Mouse (Mus musculus) lung, postnatal 4 days (tissue): ENCODE data around the gene Nfe2l1.

Source experiments
- DNase-seq, 2 experiments: peaks; one replicate each; pipeline ENCODE4 v3.0.0; 2021

Gene Nfe2l1

DNA sequence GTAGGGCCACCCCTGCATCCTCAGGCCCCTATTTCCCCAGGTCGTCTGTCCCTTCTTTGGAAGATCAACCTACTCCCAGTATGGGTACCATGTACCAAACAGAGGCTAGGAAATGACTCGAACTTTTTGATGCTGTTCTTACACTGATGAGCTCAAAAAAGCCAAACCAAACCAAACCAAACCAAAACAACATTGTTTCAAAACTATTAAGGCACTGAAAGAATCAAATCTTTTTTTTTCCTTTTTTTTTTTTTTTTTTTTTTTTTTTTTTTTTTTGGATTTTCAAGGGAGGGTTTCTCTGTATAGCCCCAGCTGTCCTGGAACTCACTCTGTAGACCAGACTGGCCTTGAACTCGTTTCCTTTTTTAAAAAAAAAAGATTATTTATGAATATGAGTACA is 13.9 kb upstream of the Nfe2l1 start:
- no peak for DNase-seq

DNA sequence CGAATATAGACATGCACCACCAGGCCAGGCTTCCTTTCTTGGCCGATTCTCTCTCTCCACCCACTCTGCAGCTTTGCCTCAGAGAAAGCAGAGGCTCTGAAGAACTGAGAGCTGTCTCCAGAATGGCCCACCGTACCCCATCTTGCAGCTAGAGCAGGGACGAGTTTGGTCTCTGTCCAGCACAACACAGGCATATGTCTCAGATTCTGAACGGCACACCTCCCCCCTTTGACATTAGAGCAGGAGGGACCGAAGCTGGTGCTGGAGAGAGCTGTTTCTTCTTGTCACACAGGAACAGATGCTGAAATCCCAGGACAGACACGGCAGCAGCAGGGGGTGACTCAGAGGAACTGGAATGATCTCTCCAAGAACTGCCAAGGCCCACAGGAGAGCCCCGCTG is 10.5 kb upstream of the Nfe2l1 start:
- no peak for DNase-seq

DNA sequence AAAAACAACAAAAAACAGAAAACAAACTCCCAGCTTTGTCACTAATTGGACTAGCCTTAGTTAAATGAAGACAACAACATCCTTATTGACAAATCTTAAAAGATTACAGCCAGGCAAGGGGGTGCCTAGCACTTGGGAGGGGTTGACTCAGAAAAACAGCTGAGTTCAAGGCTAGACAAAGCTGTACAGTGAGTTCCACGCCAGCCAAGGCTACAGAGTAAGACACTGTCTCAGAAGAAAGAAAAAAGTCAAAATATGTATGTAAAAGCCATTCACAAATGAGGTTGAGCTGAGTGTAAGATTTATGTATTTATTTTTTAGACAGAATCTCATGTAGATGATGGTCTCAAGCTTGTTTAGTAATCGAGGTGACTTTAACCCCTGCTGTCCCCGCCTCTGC is 10.1 kb upstream of the Nfe2l1 start:
- DNase-seq = no peak

DNA sequence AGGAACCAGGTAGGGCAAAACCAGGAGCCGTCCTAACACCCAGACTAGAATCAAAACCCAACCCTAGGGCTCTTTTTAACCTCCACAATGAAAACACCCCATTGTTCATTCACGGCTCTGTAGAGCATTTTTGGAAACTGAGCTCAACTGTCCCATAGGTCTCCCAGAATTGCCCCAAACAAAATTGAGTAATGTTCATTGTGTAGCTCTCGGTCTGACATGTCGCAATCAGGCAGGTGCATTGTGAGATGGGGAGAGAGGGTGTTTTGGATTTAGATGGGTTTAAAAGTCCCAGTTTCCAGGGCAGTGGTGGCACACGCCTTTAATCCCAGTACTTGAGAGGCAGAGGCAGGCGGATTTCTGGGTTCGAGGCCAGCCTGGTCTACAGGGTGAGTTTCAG is 9.7 kb upstream of the Nfe2l1 start:
- no peak for DNase-seq

DNA sequence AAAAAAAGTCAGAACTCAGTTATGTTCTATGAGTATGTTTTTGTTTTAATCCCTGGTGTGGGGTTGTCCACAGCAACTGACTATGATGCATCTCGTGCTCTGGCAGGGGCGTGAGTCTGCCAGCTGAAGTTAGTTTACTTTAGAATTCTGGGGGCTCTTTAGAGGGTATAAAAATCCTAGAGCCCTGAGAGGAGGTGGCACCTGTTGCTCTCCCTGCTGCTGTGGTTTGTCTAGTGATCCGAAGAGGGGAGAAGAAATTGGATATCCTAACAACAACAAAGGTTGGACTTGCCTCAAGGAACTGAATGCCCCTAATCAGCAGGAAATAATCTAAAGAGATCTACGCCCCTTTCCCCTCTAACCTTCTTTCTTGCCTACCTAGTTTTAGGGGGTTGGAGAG is 8.6 kb upstream of the Nfe2l1 start:
- DNase-seq = no peak

DNA sequence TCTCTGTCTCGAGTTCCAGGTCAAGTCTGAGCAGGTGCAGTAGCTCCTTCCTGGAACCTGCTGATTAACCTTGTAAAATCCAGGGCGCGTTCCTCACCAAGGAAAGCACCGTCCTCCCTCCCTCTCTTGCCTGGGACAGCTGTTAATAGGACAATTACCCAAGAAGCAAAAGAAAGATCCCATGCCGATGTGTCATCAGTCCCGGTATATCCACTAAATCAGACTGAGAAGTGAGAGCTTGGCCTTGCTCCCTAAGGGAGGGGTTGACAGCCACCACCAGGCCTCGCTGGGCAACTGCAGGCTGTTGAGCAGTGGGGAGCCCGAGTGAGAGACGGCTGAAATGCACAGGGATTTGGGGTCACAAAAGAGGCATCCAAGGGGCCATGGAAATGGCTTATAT is 7.5 kb upstream of the Nfe2l1 start:
- DNase-seq = no peak

DNA sequence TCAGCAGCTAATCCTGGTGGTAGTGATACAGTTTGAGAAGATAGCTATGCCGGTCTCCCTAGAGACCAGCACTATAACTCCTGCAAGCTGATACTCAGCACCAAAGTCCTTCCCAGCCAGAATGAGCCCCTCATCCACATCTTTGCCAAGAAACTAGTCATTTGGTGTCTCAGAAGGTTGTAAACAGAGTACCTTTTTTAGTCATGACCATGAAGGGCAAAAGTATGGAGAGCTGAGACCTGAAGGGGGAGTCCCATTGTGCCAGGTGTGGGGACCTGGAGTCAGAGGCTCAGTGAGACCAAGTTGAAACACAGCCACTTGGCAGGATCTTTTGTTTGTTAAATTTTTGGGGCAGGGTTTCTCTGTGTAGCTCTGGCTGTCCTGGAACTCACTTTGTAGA is 4.4 kb upstream of the Nfe2l1 start:
- DNase-seq = no peak

DNA sequence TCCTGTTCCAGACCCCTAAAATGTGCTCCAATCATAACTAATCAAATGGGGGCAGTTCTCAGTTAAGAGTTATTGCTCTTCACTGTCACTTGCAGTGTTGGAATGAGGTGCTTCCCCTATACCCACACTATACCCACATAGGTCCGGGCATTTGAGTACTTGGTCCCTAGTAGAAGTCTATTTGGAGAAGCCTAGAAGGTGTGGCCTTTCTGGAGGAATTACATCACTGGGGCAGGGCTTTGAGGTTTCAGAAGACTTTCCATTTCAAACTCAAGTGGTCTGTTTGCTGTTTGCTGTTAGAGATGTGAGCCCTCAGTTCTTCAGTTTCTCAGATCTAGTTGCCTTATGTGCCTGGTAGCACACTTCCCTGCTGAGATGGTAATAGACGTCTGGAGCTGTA is 3.2 kb upstream of the Nfe2l1 start:
- no peak for DNase-seq

DNA sequence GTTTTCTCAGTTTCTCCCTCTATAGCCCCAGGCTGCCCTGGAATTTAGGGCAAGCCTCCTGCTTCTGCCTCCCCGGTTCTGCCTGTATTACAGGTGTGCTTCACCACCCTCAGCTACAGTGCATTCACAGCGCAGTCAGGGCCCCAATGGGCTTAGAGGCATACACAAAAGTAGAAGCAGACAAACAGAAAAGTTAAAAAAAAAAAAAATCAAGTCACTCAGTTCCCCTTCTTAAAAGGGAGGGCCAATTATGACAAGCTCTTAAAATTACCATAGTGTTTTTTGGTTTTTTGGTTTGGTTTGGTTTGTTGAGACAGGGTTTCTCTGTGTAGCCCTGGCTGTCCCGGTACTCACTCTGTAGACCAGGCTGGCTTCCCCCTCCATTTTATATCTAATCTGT is 2.8 kb upstream of the Nfe2l1 start:
- no peak for DNase-seq

DNA sequence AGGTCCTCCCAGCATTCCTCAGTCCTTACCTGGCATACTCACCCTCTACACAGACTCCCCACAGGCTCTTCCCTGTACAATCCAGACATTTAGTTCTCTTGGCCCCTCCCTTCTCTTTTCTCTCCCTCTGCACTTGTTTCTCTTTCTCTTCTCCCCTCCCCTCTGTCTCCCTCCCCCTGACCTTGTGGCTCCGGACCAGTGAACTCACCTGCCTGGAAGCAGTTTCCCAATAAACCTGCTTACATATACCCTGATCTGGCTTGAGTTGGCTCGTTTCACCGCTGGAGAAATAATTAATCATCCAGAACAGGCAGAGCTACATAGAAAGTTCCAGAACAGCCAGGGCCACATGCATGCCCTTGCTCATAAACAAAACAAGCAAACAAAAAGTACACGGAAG is 1.7 kb upstream of the Nfe2l1 start:
- DNase-seq = no peak

DNA sequence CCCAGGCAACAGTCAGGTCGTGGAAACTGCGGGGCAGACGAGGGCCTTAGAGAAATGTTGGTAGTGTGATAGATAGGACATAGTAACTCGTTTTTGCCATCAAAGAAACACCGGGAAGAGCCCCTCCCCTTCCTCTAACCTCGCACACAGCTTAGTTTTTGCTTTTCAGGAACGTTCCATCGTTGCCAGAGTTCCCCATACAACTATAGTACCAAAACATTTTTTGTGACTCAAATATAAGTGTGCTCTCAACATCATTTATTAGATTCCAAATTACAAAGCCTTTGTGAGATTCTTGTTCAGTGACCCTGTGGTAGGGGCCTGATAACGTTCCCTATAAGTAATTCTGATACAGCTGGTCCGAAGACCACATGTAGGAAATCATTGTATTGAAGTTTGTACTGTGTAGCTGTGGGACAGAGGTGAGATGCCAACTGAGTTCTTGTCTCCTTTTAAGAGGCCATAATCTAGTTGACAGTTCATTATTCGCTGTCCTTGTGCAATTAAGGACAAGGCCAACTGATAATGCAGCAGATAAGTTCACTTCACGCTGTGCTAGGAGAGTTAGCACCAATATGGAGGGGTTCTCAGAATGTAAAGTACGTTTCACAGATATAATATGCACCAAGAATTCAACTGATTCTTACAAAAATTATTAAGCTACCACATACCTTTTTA is 910 bp upstream of the Nfe2l1 start:
- no peak for DNase-seq

DNA sequence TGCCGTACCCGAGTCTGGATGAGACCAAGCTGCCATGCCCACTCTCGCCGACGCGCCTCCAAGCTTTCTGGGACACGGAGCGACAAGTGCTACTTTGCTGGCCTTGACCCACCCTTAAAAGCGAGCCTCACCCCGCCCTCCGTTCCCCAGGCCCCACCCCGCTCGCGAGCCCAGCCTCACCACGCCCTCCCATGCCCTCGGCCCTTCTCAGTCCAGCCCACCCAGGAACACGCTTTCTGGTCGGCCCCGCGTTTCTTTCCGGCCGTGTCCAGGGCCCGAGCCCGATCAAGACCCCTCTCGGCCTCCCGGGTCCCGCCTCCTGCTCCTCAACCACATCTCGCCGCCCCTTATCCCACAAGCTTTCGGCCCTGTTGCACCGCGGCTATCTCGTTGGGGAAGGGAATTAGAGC is 360 bp downstream of the Nfe2l1 start:
- DNase-seq = peak; percentile 94

DNA sequence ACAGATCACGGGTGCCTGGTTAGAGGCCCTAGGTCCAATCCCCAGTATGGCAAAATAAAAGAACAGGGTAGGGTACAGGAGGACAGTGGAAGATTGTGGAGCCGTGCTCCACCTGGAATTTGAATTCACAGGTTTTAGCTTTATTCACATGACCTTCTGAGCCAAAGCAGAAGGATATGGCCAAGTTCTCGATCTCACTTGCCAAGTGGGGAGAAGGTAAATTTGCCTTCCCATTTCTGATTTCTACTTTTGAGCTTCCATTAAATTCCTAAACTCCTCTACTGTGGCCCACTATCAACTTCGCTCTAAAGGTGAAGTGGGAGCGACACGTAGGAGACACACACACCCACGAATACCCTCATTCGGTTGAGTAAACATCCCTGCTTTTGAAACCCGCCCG is 887 bp downstream of the Nfe2l1 start:
- no peak for DNase-seq

DNA sequence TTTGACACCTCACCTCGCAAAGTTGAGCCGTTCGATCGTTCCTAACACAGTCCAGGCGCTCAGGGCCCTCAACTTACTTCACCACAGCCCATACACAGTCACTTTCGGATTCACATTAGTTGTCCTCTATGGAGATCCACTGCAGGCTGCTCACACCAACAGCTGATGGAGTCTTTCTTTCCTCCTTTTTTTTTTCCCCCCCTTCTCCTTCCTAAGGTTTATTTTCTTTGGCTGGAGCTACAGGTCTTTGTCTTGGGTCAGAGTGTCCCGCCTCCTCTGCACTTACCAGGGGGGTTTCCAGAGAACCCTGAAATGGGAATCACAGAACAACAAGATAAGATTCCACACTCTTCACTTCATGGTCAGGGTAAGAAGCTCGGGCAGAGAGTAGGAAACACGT is 1.9 kb downstream of the Nfe2l1 start:
- no peak for DNase-seq

DNA sequence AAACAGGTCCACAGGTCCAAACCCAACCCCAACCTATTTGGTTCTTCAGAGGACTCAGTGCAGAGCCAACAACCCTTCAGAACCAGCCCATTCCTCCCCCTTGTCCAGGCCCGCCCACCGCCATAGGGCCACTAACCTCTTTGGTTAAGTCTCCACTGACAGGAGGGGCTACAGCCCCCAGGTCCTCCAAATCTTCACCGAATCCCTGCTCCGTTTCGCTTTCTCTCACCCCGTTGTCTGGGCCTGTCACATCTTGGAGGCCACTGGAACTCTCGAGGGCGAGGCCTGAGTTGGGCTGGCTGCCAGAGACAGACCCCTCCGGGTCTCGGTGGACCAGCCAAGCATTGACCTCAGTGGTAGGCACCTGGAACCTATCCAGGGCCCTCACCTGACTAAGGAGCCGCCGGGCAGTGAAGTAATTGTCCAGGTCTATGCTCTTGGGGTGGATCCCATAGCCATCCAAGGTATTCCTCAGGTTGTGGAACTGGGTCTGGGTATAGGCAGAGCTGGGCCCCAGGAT is 2.6 kb downstream of the Nfe2l1 start:
- peak in 1 of 2 experiments; percentile 29 for DNase-seq

DNA sequence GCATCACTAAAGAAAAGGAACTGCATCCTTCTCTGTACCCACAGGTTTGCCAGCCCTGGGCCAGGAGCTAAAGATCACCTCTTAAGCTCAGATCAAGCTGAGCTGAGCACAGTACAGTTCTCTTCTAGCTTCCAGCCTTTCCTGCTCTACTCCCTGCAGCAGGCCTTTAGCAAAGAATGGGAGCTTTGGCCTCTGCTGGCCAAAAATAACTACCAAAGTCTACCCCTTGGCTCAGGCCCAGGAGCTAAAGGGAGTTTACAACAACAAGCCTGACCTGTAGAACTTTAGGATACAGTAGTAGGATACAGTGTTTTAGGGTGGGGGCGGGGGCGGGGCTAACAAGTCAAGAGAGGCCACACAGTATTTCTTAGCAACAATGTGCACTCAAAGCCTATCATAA is 3.3 kb downstream of the Nfe2l1 start:
- peak in 1 of 2 experiments; percentile 28 for DNase-seq

DNA sequence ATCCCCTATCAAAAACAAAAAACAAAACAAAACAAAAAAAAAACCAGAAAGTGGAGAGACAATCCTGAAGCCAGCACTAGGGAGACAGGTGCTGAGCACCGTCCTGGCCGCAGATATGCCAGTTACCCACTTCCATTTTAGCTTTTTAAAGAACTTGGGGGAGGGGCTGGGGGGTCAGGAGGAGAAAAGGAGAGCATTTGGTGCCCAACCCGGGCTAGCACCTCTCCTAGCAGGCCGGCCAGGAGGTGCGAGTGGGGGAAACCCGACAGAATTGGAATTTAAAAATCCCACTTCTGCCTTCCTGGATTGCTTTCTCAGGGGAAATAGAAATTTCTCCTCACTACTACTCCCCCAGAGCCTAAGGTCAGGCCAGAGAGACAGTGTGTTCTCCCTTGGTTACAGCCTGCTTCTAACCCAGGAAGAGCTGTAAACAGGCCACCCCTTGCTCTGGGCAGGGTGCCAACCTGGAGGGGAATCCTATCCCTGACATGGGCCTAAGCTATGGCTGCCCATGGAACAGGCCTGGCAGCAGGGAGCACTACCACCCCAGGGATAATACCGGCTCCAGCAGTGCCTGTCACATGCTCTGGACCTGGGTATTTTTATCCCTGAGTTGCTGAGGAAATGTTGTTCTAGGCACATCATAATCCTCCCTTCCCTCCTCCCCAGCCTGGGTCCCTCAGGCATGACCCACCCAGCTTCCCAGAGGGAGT is 4.8 kb downstream of the Nfe2l1 start:
- peak; percentile 77 to 87 for DNase-seq

DNA sequence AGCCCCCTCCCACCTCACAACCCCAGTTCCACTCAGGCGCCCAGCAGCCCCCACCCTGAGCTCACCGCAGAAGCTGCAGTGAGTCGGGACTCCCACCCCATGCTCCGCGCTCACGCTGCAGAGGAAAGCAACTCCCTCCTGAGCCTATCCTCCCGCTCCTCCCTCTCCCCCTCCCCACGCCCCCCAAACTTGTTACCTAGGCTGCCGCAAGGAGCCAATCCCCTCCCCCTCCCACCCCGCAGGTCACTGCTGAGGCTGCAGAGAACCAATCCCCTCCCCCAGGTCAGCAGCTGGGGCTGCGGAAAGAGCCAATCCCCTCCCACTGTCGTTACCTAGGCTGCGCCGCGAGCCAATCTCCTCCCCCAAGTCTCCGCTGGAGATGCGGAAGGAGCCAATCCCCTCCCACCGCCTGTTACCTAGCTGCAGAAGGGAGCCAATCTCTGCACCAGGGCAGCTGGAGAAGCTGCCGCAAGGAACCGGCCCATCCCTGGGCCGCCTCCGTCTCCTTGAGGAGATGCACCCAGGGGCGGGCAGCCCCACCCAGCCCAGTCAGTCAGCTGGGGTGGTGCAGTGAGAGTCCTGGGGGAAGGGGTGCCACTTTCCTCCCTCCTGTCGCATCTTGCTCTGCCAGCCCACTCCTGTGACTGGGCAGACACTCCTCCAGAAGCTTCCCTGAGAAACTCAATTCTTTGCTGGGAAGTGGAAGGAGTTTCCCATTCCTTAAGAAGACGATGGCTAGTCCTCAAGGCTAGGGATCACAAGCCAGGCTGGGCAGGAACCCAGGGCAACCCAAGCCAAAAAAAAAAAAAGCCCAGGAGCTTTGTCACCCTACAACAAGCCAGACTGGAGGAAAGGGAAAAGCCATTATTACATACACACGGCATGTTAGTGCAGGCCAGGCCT is 5.6 kb downstream of the Nfe2l1 start:
- peak; percentile 87 to 90 for DNase-seq

DNA sequence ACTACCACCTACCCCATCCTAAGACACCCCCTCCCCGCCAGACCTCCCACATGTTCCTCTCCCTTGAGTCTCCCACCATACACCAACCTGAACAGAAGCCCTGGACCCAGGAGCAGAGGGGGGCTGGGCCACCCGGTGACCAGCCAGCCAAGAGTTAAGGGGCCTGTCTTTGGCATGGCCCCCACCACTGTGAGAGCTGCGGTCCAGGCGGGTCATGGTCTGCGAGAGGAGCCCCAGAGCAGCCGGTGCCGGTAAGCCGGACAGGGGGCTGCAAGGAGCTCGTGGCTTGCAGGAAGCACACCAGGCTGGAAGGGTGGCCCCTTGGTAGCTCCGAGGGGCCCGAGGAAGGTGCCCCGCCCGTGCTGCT is 6.3 kb downstream of the Nfe2l1 start:
- no peak for DNase-seq

DNA sequence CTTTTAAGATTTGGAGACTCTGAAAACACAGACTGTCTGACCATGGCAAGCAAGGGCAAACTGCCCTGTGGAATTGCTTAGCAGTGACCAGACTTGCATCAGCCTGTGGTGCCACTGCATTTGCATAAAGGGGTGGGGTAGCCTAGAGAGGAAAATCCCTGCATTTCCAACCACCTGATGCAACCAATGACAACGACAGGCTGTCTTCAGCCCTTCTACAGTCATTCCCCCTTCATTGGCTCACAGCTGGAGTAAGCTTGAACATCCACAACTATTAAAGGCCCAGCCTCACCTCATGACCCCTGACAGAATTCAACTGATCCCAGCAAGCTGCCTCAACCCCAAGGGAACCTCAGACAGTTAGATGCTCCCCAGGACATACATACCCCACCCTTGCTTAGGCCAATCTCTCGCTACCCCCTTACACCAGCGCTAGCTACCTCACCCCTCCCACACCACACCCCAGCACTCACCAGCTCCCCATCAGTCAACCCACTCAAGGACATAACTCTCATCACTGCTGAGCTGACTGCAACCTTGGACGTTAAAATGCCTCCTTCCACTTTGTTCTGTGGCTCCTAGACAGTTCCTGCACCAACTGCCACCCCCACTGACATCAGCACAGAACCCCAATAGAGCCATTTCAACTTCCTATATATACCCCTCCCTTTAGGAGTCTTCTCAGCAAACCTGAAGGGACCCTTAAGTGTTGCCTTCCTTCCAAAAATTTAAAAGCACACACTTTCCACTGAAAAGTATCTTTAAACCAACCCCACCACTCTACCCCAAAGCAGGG is 6.9 kb downstream of the Nfe2l1 start:
- peak; percentile 29 to 31 for DNase-seq

DNA sequence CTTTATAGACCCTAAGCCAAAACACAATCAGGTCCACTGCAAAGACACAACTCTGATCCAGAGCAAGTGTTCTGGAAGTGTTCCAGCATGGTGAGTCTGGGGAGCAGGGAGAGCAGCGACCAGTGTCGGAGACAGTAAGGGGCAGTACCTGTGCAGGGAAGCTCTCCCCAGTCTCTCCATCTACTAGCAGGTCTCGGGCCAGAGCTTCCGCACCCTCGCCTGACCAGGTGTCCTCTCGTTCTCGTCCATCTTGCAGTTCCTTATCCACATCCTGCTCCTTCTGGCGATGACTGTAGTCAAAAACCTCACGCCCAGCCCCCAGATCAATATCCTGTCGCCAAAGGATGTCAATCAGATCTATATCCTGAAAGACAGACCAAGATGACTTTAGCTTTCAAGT is 7.8 kb downstream of the Nfe2l1 start:
- no peak for DNase-seq

DNA sequence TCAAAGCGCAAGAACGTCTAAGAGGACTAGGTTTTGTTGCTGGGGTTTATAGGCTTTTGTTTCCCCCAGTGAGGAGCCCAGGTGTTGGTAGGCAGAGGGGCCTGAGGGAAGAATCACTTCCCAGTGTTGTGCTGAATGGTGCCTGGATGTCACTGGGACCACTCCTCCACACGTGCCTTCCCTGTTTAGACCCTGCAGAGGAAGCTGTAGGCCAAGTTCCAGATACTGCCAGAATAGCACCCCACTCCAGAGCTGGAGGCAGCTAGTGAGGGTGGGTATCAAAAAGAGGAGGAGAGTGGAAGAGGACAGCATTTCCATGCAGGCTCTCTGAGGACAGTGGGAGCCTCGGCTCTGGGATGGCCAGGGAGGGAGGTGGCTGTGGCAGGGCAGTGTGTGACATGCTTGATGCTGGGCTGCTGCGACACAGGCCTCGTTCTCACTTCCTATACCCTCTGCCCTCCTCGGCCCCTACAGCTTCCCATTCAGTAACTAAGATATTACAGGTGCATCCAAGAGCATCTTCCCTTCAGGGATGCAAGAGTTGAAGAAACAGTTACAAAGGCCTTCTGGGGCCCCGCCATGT is 11.5 kb downstream of the Nfe2l1 start:
- DNase-seq = no peak
